8 mouse cellular contexts compared by ENCODE assay signal in the genomic region with DNA sequence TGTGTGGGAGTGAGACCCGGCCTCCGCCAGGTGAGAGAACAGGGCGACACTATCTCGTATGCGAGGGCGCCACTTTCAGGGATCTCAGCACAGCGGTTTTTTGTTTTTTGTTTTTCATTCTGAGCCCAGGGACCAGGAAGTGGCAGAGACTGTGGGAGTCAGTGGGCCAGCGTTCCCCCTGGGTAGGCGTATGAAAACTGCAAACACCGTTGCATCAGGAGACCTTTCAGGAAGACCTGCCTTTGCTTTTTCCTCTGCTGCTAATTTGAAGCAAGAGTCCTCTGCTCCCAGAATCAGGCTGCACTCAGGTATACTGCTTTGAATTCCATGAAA. TPM values are rescaled to one million over a fixed set of nuclear protein-coding genes. Genes with fewer than 3 reads are reported as not detected.
A peak's percentile ranks its signal among the peaks of the same experiment; 100 is the strongest.
DNase-seq lines count a peak whose midpoint lies in the region; ATAC-seq and TF ChIP-seq lines count a peak whose summit lies in the region.

No protein-coding gene starts in this region.

- H3K9ac ChIP-seq in liver, embryonic 11.5 days (ENCODE audit: low read depth, low read length) = no peak overlapping the region
- peak overlapping the region; percentile 48 for H3K9ac ChIP-seq in stomach, postnatal 0 days (ENCODE audit: low read length)

- H3K9me3 ChIP-seq in liver, embryonic 11.5 days (ENCODE audit: control insufficient read depth, low read length) = no peaks in the 10 kb centered on the region
- H3K9me3 ChIP-seq in stomach, postnatal 0 days (ENCODE audit: control insufficient read depth, low read length) = no peaks in the 10 kb centered on the region

- H3K27me3 ChIP-seq in thymus, adult 2 months (ENCODE audit: control insufficient read depth, insufficient read depth, low read length) = no peaks in the 10 kb centered on the region; the same call in 1 of the 2 replicates
- peaks cover 10% of the 10 kb centered on the region for H3K27me3 ChIP-seq in liver, embryonic 11.5 days (replicated peaks; ENCODE audit: control insufficient read depth, insufficient read depth, low read length)
- H3K27me3 ChIP-seq in stomach, postnatal 0 days (ENCODE audit: control insufficient read depth, insufficient read depth, low read length) = no peaks in the 10 kb centered on the region

- DNase-seq in gastrocnemius, adult 2 months = no peak
- no peak for DNase-seq in gastrocnemius, postnatal 10 days
- DNase-seq in thymus, adult 2 months = no peak
- no peak for DNase-seq in thymus, postnatal 4 days
- DNase-seq in liver, embryonic 11.5 days (ENCODE audit: low spot score) = no peak
- DNase-seq in stomach, postnatal 0 days (ENCODE audit: low spot score) = no peak
- DNase-seq in cerebellum, adult 9-11 months = no peak
- no peak for DNase-seq in urinary bladder, postnatal 25 days (ENCODE audit: low spot score)

- peak overlapping the region; percentile 58 for H3K4me3 ChIP-seq in gastrocnemius, adult 2 months
- peak overlapping the region; percentile 11 for H3K4me3 ChIP-seq in thymus, adult 2 months (ENCODE audit: control insufficient read depth, insufficient read depth, low read length)
- H3K4me3 ChIP-seq in liver, embryonic 11.5 days (ENCODE audit: low read depth, low read length) = peak overlapping the region; percentile 47
- peak overlapping the region; percentile 48 for H3K4me3 ChIP-seq in stomach, postnatal 0 days (ENCODE audit: low read depth, low read length)

- peak overlapping the region; percentile 80 for H3K4me2 ChIP-seq in liver, embryonic 11.5 days
- H3K4me2 ChIP-seq in stomach, postnatal 0 days (replicated peaks; ENCODE audit: low read depth) = peak overlapping the region; percentile 77

- ATAC-seq in liver, embryonic 11.5 days (replicated peaks; ENCODE audit: low FRiP score) = no peak
- ATAC-seq in stomach, postnatal 0 days (ENCODE audit: low FRiP score, low TSS enrichment) = no peak

- TF ChIP-seq EP300 in stomach, postnatal 0 days (optimal IDR thresholded peaks at IDR 0.05) = no peak

- no peak for TF ChIP-seq CTCF in gastrocnemius, adult 2 months (IDR thresholded peaks at IDR 0.05)
- TF ChIP-seq CTCF in thymus, adult 2 months (IDR thresholded peaks at IDR 0.05; ENCODE audit: borderline replicate concordance, control insufficient read depth, extremely low read depth, insufficient read depth, low read length, poor library complexity) = no peak
- no peak for TF ChIP-seq CTCF in stomach, postnatal 0 days (IDR thresholded peaks at IDR 0.05; ENCODE audit: low read depth)

- intact Hi-C loops in gastrocnemius, adult 2 months (cut with DNase I) = no loop called here

- 4% methylated on average over 10 of the region's 10 CpGs for WGBS in thymus, adult 2 months
- WGBS in liver, embryonic 11.5 days = under 1% methylated on average over 10 of the region's 10 CpGs
- 3% methylated on average over 10 of the region's 10 CpGs for WGBS in stomach, postnatal 0 days

- no peak for TF ChIP-seq POLR2A in thymus, adult 2 months (IDR thresholded peaks at IDR 0.05; ENCODE audit: control insufficient read depth, extremely low read depth, insufficient read depth, low read length, poor library complexity)

- H3K36me3 ChIP-seq in thymus, adult 2 months (ENCODE audit: control insufficient read depth, insufficient read depth, low read length) = no peaks in the 10 kb centered on the region
- no peaks in the 10 kb centered on the region for H3K36me3 ChIP-seq in liver, embryonic 11.5 days (ENCODE audit: control insufficient read depth, insufficient read depth, low read length)
- H3K36me3 ChIP-seq in stomach, postnatal 0 days (ENCODE audit: control insufficient read depth, insufficient read depth, low read length) = no peaks in the 10 kb centered on the region

- H3K4me1 ChIP-seq in thymus, adult 2 months (replicated peaks; ENCODE audit: control insufficient read depth, insufficient read depth, low read length) = peaks cover 6% of the 10 kb centered on the region
- 0 out of 2 replicates have a peak, but pooled peaks cover 4% of the 10 kb centered on the region for H3K4me1 ChIP-seq in liver, embryonic 11.5 days (replicated peaks; ENCODE audit: control insufficient read depth, insufficient read depth, low read length)
- no peaks in the 10 kb centered on the region; the same call in 1 of the 2 replicates for H3K4me1 ChIP-seq in stomach, postnatal 0 days (replicated peaks; ENCODE audit: control insufficient read depth, insufficient read depth)

- no peak overlapping the region for H3K27ac ChIP-seq in gastrocnemius, adult 2 months
- no peak overlapping the region for H3K27ac ChIP-seq in thymus, adult 2 months (ENCODE audit: control insufficient read depth, insufficient read depth, low read length)
- no peak overlapping the region for H3K27ac ChIP-seq in liver, embryonic 11.5 days (ENCODE audit: low read depth, low read length)
- no peak overlapping the region for H3K27ac ChIP-seq in stomach, postnatal 0 days (replicated peaks)

RNA-seq across cellular contexts. Expression of a gene that starts 0.4 kb away (rescaled TPM):
- not detected for total RNA-seq in gastrocnemius, adult 2 months (2021)
- under 1 TPM in 1 of 2 experiments, not detected in 1; 0.07 TPM for total RNA-seq in gastrocnemius, postnatal 10 days (2021)
- 0.07 and 0.08 TPM in 2 replicates for polyA plus RNA-seq in thymus, adult 2 months (2012; rRNA removed)
- polyA plus RNA-seq in liver, embryonic 11.5 days (2014; fragmentation: Nextera tagmentation; extraction: Ambion mirVana) = 0.09 and 0.27 TPM in 2 replicates
- polyA plus RNA-seq in stomach, postnatal 0 days (2015; fragmentation: Nextera tagmentation; extraction: Ambion mirVana) = 0.04 and 0.05 TPM in 2 replicates
